Mouse (Mus musculus) liver, postnatal 0 days (tissue): ENCODE data around the gene Dnal4. TPM values are rescaled to one million over a fixed set of nuclear protein-coding genes. Genes with fewer than 3 reads are reported as not detected.
"Not testable (repeated sequence)": the region's sequence is repeated elsewhere in the genome, so short reads cannot be mapped to it uniquely, and the experiment has no call there.

ENCODE experiments used
- ATAC-seq: fragments of 200-750 bp; cut with Nextera tagmentation; 2 replicates; pipeline ENCODE4 v1.8.0; 2017; ENCODE audit warnings: mild to moderate bottlenecking, moderate library complexity
- DNase-seq: peaks from one replicate; pipeline ENCODE4 v3.0.0-alpha.2; 2016
- H3K27ac ChIP-seq: fragments of 300-500 bp; sonication (generic); 2 replicates; pipeline ENCODE4 v1.5.1; 2014; ENCODE audit warnings: antibody characterized with exemption, moderate library complexity, mild to moderate bottlenecking, low read depth
- H3K27me3 ChIP-seq: fragments of 300-500 bp; sonication (generic); 2 replicates; pipeline ENCODE4 v1.6.1; 2014; ENCODE audit warnings: low read length, control low read depth, mixed read lengths; ENCODE audit not compliant: insufficient read depth
- H3K36me3 ChIP-seq: fragments of 300-500 bp; sonication (generic); replicated peaks from 2 replicates; pipeline ENCODE4 v1.6.1; 2014; ENCODE audit warnings: mild to moderate bottlenecking, control low read depth, low read length, moderate library complexity, mixed read lengths; ENCODE audit not compliant: insufficient read depth
- H3K4me1 ChIP-seq: fragments of 300-500 bp; sonication (generic); 2 replicates; pipeline ENCODE4 v1.6.1; 2014; ENCODE audit warnings: antibody characterized with exemption, mild to moderate bottlenecking, control low read depth; ENCODE audit not compliant: insufficient read depth
- H3K4me2 ChIP-seq: fragments of 300-500 bp; sonication (generic); 2 replicates; pipeline ENCODE4 v1.6.1; 2014; ENCODE audit warnings: low read depth, mild to moderate bottlenecking, low read length, moderate library complexity, mixed read lengths
- H3K4me3 ChIP-seq: fragments of 300-500 bp; sonication (generic); 2 replicates; pipeline ENCODE4 v1.5.1; 2014; ENCODE audit warnings: low read depth, low read length
- H3K9ac ChIP-seq: fragments of 300-500 bp; sonication (generic); replicated peaks from 2 replicates; pipeline ENCODE4 v1.6.1; 2014; ENCODE audit warnings: mild to moderate bottlenecking, moderate library complexity
- H3K9me3 ChIP-seq: fragments of 300-500 bp; sonication (generic); 2 replicates; pipeline ENCODE4 v1.6.1; 2016; ENCODE audit warnings: mild to moderate bottlenecking, control low read depth, low read length, mixed read lengths
- CTCF ChIP-seq: sonication (generic); IDR thresholded peaks from 2 replicates; pipeline ENCODE4 v1.5.1; 2016; ENCODE audit warnings: antibody characterized with exemption, low read depth
- EP300 ChIP-seq: IDR thresholded peaks from 2 replicates; pipeline ENCODE4 v1.6.1; 2016; ENCODE audit warnings: antibody characterized with exemption, low read depth, mild to moderate bottlenecking
- WGBS: fragments of 180-500 bp; shearing (Covaris S2); extraction: QIAGEN DNeasy Blood & Tissue Kit; methylation state at CpG from one replicate; pipeline ENCODE4 v1.1.7; 2014; ENCODE audit not compliant: insufficient replicate concordance; 5-methylcytosine and 5-hydroxymethylcytosine counted together
- polyA plus RNA-seq: library from polyadenylated mRNA; unstranded; fragments of >200 nt; fragmentation: Nextera tagmentation; extraction: Ambion mirVana; gene quantifications from 2 replicates; pipeline ENCODE4 v1.2.1, GENCODE M21; 2015

Dnal4 gene
- polyA plus RNA-seq, 1 experiment from 2014 or later: 9.7 TPM

DNA sequence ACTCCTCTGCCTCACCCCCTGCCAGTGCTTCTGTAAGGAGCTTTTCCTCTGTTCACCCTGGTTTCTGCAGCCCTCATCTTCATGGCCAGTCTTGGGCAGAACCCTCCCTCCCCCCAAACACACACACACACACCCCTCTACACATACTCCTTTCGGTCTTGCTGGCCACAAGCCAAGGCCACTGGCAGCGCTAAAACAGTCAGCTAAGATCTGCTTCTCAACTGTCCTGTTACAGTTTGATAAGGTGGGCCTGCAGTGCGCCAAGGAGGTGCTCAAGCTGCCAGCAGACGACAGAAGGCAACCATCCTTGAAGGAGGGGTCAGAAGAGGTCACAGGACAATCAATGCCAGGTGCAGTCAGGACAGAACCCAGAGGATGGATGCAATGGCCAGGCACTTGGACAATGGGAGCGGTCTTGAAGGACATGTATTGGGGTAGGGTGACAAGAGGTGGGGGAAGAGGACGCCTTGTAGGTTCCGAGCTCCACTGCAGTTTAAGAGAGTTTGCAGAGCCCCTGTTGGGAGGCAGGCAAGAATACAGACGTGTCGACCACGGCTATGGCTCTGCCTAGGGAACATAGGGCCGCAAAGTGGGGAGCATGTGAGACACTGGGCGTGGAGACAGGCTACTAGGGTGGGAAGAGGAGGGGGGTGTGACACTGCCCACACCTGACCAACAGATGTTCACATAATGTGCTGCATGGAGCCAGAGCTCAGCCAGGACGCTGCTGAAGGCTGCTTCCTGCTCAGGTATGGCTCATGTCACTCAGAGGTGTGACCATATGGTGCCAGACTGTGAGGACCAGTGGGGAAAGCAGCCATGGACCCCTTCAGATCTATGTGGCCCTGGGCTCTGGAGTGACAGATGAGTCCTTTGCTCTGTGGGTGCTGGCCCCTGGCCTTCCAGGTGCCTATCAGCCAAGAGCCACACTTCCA is 44.9 kb upstream of the Dnal4 start:
- Histone ChIP-seq H3K27me3 (no peaks in the 10 kb centered on the region), H3K27ac (no peak overlapping the region), H3K4me2 (no peak overlapping the region), H3K9ac (no peak overlapping the region), H3K9me3 (no peaks in the 10 kb centered on the region), H3K4me1 (peaks cover 2% of the 10 kb centered on the region; the same call in 1 of the 2 replicates), H3K36me3 (no peaks in the 10 kb centered on the region), H3K4me3 (no peak overlapping the region)
- DNase-seq: peak; percentile 36
- peak; percentile 74 for ATAC-seq
- 66% methylated on average over 13 of the region's 13 CpGs for WGBS
- TF ChIP-seq CTCF: no peak
- peak; percentile 53; the same call in 1 of the 2 replicates for TF ChIP-seq EP300

- Histone ChIP-seq H3K36me3 (no peaks in the 10 kb centered on the region), H3K9ac (no peak overlapping the region), H3K27me3 (no peaks in the 10 kb centered on the region), H3K4me1 (peaks cover 2% of the 10 kb centered on the region; the same call in 1 of the 2 replicates), H3K9me3 (no peaks in the 10 kb centered on the region), H3K27ac (no peak overlapping the region), H3K4me3 (no peak overlapping the region), H3K4me2 (no peak overlapping the region)
- 67% methylated on average over 4 of the region's 4 CpGs for WGBS
- ATAC-seq: no peak
- TF ChIP-seq CTCF (peak; percentile 31), EP300 (no peak)
- DNase-seq: no peak
Observed at GRCm38 (mm10) chr15:79818325-79818724, 40.7 kb upstream of the Dnal4 start.

- DNase-seq (no peak), ATAC-seq (peak; percentile 17; the same call in 1 of the 2 replicates)
- TF ChIP-seq EP300: no peak
- no peak for TF ChIP-seq CTCF
- 36% methylated on average over 8 of the region's 8 CpGs for WGBS
- no peak overlapping the region for H3K9ac ChIP-seq
- no peak overlapping the region for H3K4me3 ChIP-seq
- no peak overlapping the region for H3K4me2 ChIP-seq
- H3K27me3 ChIP-seq: peaks cover 4% of the 10 kb centered on the region; the same call in 1 of the 2 replicates
- H3K36me3 ChIP-seq: no peaks in the 10 kb centered on the region
- H3K9me3 ChIP-seq: no peaks in the 10 kb centered on the region
- no peaks in the 10 kb centered on the region for H3K4me1 ChIP-seq
- H3K27ac ChIP-seq: no peak overlapping the region
Observed at GRCm38 (mm10) chr15:79813666-79814258, 36.1 kb upstream of the Dnal4 start.

DNA sequence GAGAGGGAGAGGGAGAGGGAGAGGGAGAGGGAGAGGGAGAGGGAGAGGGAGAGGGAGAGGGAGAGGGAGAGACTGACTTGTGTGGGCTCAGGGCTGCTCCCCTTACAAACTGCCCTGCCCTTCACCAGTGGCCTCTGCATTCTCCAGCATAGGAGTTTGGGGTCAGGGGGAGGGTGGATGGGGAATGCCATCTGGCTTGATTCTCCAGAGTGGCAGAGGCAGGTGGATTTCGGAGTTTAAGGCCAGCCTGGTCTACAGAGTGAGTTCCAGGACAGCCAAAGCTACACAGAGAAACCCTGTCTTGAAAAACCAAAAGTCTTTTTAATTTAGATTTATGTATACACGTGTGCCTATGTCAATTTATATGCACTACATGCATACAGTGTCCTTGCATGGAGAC is 35.2 kb upstream of the Dnal4 start:
- H3K4me3 ChIP-seq, H3K36me3 ChIP-seq, H3K4me2 ChIP-seq, H3K4me1 ChIP-seq, H3K27ac ChIP-seq, DNase-seq, H3K9me3 ChIP-seq, H3K9ac ChIP-seq, ATAC-seq: not testable (repeated sequence)
- peaks cover 11% of the 10 kb centered on the region; the same call in 1 of the 2 replicates for H3K27me3 ChIP-seq
- WGBS: 59% methylated on average over 2 of the region's 2 CpGs

DNA sequence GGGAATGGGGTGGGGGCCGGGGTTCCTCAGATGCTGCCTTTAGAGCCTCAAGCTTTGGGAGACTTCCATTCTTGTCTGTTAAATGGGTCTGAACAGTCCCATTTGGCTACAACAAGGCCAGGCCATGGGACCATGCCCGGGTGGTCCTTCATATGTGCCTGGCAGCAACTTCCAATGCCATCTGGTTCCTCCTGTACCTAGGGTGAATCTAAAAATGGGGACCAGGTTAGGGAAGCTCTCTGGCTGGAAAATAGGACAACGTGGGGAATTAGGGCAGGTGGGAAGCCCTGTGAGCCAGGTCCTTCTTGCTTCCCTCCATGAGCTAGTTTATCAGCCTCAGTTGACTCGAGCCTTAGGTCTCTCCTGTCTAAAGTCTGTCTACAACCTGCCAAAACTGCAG is 33.3 kb upstream of the Dnal4 start:
- no peak overlapping the region for H3K27ac ChIP-seq
- H3K9ac ChIP-seq: no peak overlapping the region
- H3K4me3 ChIP-seq: no peak overlapping the region
- DNase-seq (no peak), ATAC-seq (no peak)
- no peaks in the 10 kb centered on the region for H3K36me3 ChIP-seq
- H3K4me2 ChIP-seq: no peak overlapping the region
- WGBS: 45% methylated on average over 4 of the region's 4 CpGs
- TF ChIP-seq CTCF (no peak), EP300 (no peak)
- H3K9me3 ChIP-seq: no peaks in the 10 kb centered on the region
- H3K27me3 ChIP-seq: peaks cover 29% of the 10 kb centered on the region
- H3K4me1 ChIP-seq: no peaks in the 10 kb centered on the region

GRCm38 (mm10) chr15:79810061-79810460 is 32.4 kb upstream of the Dnal4 start:
- H3K27me3 ChIP-seq: peaks cover 39% of the 10 kb centered on the region
- H3K9me3 ChIP-seq: no peaks in the 10 kb centered on the region
- H3K36me3 ChIP-seq: no peaks in the 10 kb centered on the region
- H3K9ac ChIP-seq: no peak overlapping the region
- H3K4me1 ChIP-seq: no peaks in the 10 kb centered on the region
- 48% methylated on average over 3 of the region's 3 CpGs for WGBS
- no peak overlapping the region for H3K4me3 ChIP-seq
- H3K27ac ChIP-seq: no peak overlapping the region
- ATAC-seq (no peak), DNase-seq (no peak)
- TF ChIP-seq CTCF: no peak
- H3K4me2 ChIP-seq: no peak overlapping the region
